20 mouse cellular contexts compared by ENCODE assay signal in the genomic region with DNA sequence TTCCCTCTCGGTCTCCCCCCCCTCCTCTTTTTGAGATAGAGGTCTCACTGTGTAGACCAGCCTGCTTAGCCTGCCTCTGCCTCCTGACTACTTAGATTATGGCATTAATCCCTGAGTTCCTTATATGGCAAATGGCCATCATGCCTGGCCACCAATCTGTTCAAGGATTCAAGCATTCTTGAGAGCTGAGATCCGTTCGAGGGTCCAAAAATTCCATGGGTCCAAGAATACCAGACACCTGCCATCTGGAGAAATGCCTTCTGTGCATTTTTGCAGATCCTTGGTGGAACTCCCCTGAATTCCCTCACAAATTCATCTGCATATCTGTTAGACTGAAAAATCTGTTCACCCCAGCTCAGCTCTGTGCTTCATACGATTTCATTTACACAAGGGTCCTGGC. TPM values are rescaled to one million over a fixed set of nuclear protein-coding genes. Genes with fewer than 3 reads are reported as not detected.
DNase-seq lines count a peak whose midpoint lies in the region; ATAC-seq lines count a peak whose summit lies in the region.
"Had no signal": no experiment of that assay in that cellular context is flagged by ENCODE, and none has a peak within 500 bp of the region (broad histone marks: within the 10 kb centered on the region; RNA-seq: fewer than 3 reads in every experiment).

No protein-coding gene starts in this region.

- H3K4me3 ChIP-seq in forebrain, embryonic 15.5 days: no peak overlapping the region
- H3K4me3 ChIP-seq in forebrain, embryonic 10.5 days: no peak overlapping the region
- no peak overlapping the region for H3K4me3 ChIP-seq in heart, embryonic 12.5 days

- H3K4me1 ChIP-seq in forebrain, embryonic 15.5 days: peaks cover 8% of the 10 kb centered on the region; the same call in 1 of the 2 replicates
- peaks cover 10% of the 10 kb centered on the region for H3K4me1 ChIP-seq in forebrain, embryonic 10.5 days
- 0 out of 2 replicates have a peak, but pooled peaks cover 2% of the 10 kb centered on the region for H3K4me1 ChIP-seq in heart, embryonic 12.5 days (replicated peaks)

- H3K4me2 ChIP-seq in forebrain, embryonic 15.5 days (replicated peaks): no peak overlapping the region
- H3K4me2 ChIP-seq in heart, embryonic 12.5 days: no peak overlapping the region

- 0 out of 2 replicates have a peak overlapping the region, but pooled peaks have one; percentile 25 for H3K27ac ChIP-seq in forebrain, embryonic 15.5 days (replicated peaks)
- no peak overlapping the region for H3K27ac ChIP-seq in forebrain, embryonic 10.5 days
- H3K27ac ChIP-seq in heart, embryonic 12.5 days (ENCODE audit: poor library complexity, severe bottlenecking): no peak overlapping the region

- no peaks in the 10 kb centered on the region for H3K27me3 ChIP-seq in forebrain, embryonic 15.5 days
- no peaks in the 10 kb centered on the region for H3K27me3 ChIP-seq in forebrain, embryonic 10.5 days (ENCODE audit: poor library complexity, severe bottlenecking)
- peaks cover 8% of the 10 kb centered on the region; the same call in 1 of the 2 replicates for H3K27me3 ChIP-seq in heart, embryonic 12.5 days (replicated peaks)
- H3K27me3 ChIP-seq: Patski had no signal

- H3K36me3 ChIP-seq in forebrain, embryonic 15.5 days: no peaks in the 10 kb centered on the region
- H3K36me3 ChIP-seq in forebrain, embryonic 10.5 days (replicated peaks): no peaks in the 10 kb centered on the region
- peaks cover 5% of the 10 kb centered on the region; the same call in 1 of the 2 replicates for H3K36me3 ChIP-seq in heart, embryonic 12.5 days
- H3K36me3 ChIP-seq: G1E had no signal

- 65% methylated on average over 4 of the region's 4 CpGs for WGBS in forebrain, embryonic 15.5 days
- 89% methylated on average over 4 of the region's 4 CpGs for WGBS in forebrain, embryonic 10.5 days
- WGBS in heart, embryonic 12.5 days: 74% methylated on average over 4 of the region's 4 CpGs

- DNase-seq in forebrain, embryonic 10.5 days (ENCODE audit: extremely low spot score, low spot score): no peak
- peak; percentile 68 for DNase-seq in heart, adult 11 months
- peak; percentile 40 to 65 for DNase-seq in right cerebral cortex, postnatal 10 days (ENCODE audit: low spot score in 2 of 2)
- DNase-seq in right cerebral cortex, adult 2 months (ENCODE audit: low spot score in 2 of 2): no peak
- DNase-seq: adrenal gland, adult 2 months; adrenal gland, adult 8-10 months; adrenal gland, postnatal 10 days; adrenal gland, postnatal 14 days; adrenal gland, postnatal 25 days; adrenal gland, postnatal 36 days; B cell, adult 2 months; cerebellum, adult 11 months; cerebellum, adult 11-12 months; cerebellum, adult 18-20 months had no signal

- no peaks in the 10 kb centered on the region for H3K9me3 ChIP-seq in forebrain, embryonic 15.5 days
- no peaks in the 10 kb centered on the region for H3K9me3 ChIP-seq in forebrain, embryonic 10.5 days
- no peaks in the 10 kb centered on the region for H3K9me3 ChIP-seq in heart, embryonic 12.5 days (replicated peaks)
- H3K9me3 ChIP-seq: G1E had no signal

- no peak overlapping the region for H3K9ac ChIP-seq in forebrain, embryonic 15.5 days (replicated peaks)
- no peak overlapping the region for H3K9ac ChIP-seq in heart, embryonic 12.5 days

- no peak for ATAC-seq in forebrain, embryonic 15.5 days (replicated peaks)
- no peak for ATAC-seq in heart, embryonic 12.5 days (ENCODE audit: insufficient number of reproducible peaks, low FRiP score)
- ATAC-seq: activated CD4-positive, CD25-positive, alpha-beta regulatory T cell, adult 4 months; CD4-positive, CD25-positive, alpha-beta regulatory T cell, adult 4 months; Patski had no signal

RNA-seq across cellular contexts. Expression of a gene that starts 8.0 kb away (rescaled TPM):
- polyA plus RNA-seq in forebrain, embryonic 15.5 days (2015; fragmentation: Nextera tagmentation; extraction: Ambion mirVana): 59.1 and 60.1 TPM in 2 replicates
- polyA plus RNA-seq in forebrain, embryonic 10.5 days (2016; fragmentation: Nextera tagmentation; extraction: Ambion mirVana): 44.8 and 47.1 TPM in 2 replicates
- polyA plus RNA-seq in heart, embryonic 12.5 days (2016; fragmentation: Nextera tagmentation; extraction: Ambion mirVana): 28.2 and 28.5 TPM in 2 replicates

RNA-seq across cellular contexts. Expression of a gene that starts 16.1 kb away (rescaled TPM):
- 132 and 138 TPM in 2 replicates for polyA plus RNA-seq in forebrain, embryonic 15.5 days (2015; fragmentation: Nextera tagmentation; extraction: Ambion mirVana)
- 172 and 176 TPM in 2 replicates for polyA plus RNA-seq in forebrain, embryonic 10.5 days (2016; fragmentation: Nextera tagmentation; extraction: Ambion mirVana)
- polyA plus RNA-seq in heart, embryonic 12.5 days (2016; fragmentation: Nextera tagmentation; extraction: Ambion mirVana): 138 and 141 TPM in 2 replicates

RNA-seq across cellular contexts. Expression of a gene that starts 16.2 kb away (rescaled TPM):
- 22.8 and 23.5 TPM in 2 replicates for polyA plus RNA-seq in forebrain, embryonic 15.5 days (2015; fragmentation: Nextera tagmentation; extraction: Ambion mirVana)
- polyA plus RNA-seq in forebrain, embryonic 10.5 days (2016; fragmentation: Nextera tagmentation; extraction: Ambion mirVana): 16.2 and 16.4 TPM in 2 replicates
- polyA plus RNA-seq in heart, embryonic 12.5 days (2016; fragmentation: Nextera tagmentation; extraction: Ambion mirVana): 9.1 and 9.6 TPM in 2 replicates

RNA-seq across cellular contexts. Expression of a gene that starts 16.8 kb away (rescaled TPM):
- 1.4 TPM in 2 replicates for polyA plus RNA-seq in forebrain, embryonic 15.5 days (2015; fragmentation: Nextera tagmentation; extraction: Ambion mirVana)
- polyA plus RNA-seq in forebrain, embryonic 10.5 days (2016; fragmentation: Nextera tagmentation; extraction: Ambion mirVana): 0.42 and 0.52 TPM in 2 replicates
- 0.09 and 0.17 TPM in 2 replicates for polyA plus RNA-seq in heart, embryonic 12.5 days (2016; fragmentation: Nextera tagmentation; extraction: Ambion mirVana)
- polyA plus RNA-seq: activated CD4-positive, CD25-positive, alpha-beta regulatory T cell, adult 4 months; CD4-positive, CD25-positive, alpha-beta regulatory T cell, adult 4 months had no signal

RNA-seq across cellular contexts. Expression of a gene that starts 43.6 kb away (rescaled TPM):
- polyA plus RNA-seq in forebrain, embryonic 15.5 days (2015; fragmentation: Nextera tagmentation; extraction: Ambion mirVana): 0.20 and 0.65 TPM in 2 replicates
- polyA plus RNA-seq in forebrain, embryonic 10.5 days (2016; fragmentation: Nextera tagmentation; extraction: Ambion mirVana): 0.20 TPM in 1 of 2 replicates, not detected in the other
- 0.17 and 0.36 TPM in 2 replicates for polyA plus RNA-seq in heart, embryonic 12.5 days (2016; fragmentation: Nextera tagmentation; extraction: Ambion mirVana)
- polyA plus RNA-seq: activated CD4-positive, CD25-positive, alpha-beta regulatory T cell, adult 4 months; CD4-positive, CD25-positive, alpha-beta regulatory T cell, adult 4 months; G1E had no signal

Comparison
In these comparisons a context has a peak if more than half of its experiments do, and no peak if none do; other contexts are left out.
1. DNase-seq: peak in heart, adult 11 months (single experiment) and right cerebral cortex, postnatal 10 days (2 of 2); none in forebrain, embryonic 10.5 days (single experiment) and right cerebral cortex, adult 2 months (0 of 2).